Mouse (Mus musculus) thymus, adult 2 months (tissue): ENCODE measurements at regions not wholly inside any gene's neighbourhood (a gene's known extent, or its start where the extent isn't known, plus 50 kb on each side); places are given as distances from the start of the nearest gene placed in this dataset.

Experiments used
- DNase-seq: peaks from one replicate; pipeline ENCODE4 v3.0.0; 2021
- H3K27ac ChIP-seq: fragments of 200-500 bp; 2 replicates; pipeline ENCODE4 v1.5.1; 2012; ENCODE audit warnings: low read length, control low read depth; ENCODE audit not compliant: control insufficient read depth, insufficient read depth
- H3K27me3 ChIP-seq: fragments of 200-500 bp; 2 replicates; pipeline ENCODE4 v1.6.1; 2012; ENCODE audit warnings: mild to moderate bottlenecking, low read length, moderate library complexity, mixed read lengths; ENCODE audit not compliant: control insufficient read depth, insufficient read depth
- H3K36me3 ChIP-seq: fragments of 200-500 bp; 2 replicates; pipeline ENCODE4 v1.6.1; 2012; ENCODE audit warnings: mild to moderate bottlenecking, low read length, moderate library complexity; ENCODE audit not compliant: control insufficient read depth, insufficient read depth
- H3K4me1 ChIP-seq: fragments of 200-500 bp; replicated peaks from 2 replicates; pipeline ENCODE4 v1.6.1; 2012; ENCODE audit warnings: low read length; ENCODE audit not compliant: control insufficient read depth, insufficient read depth
- H3K4me3 ChIP-seq: fragments of 200-500 bp; 2 replicates; pipeline ENCODE4 v1.5.1; 2012; ENCODE audit warnings: mild to moderate bottlenecking, low read length, control low read depth, moderate library complexity; ENCODE audit not compliant: control insufficient read depth, insufficient read depth
- CTCF ChIP-seq: fragments of 200-500 bp; IDR thresholded peaks from 2 replicates; pipeline ENCODE4 v1.5.1; 2012; ENCODE audit warnings: mild to moderate bottlenecking, control low read depth, low read length, moderate library complexity, borderline replicate concordance; ENCODE audit not compliant: control insufficient read depth, poor library complexity, insufficient read depth; ENCODE audit errors: extremely low read depth
- POLR2A ChIP-seq: fragments of 200-500 bp; IDR thresholded peaks from 2 replicates; pipeline ENCODE4 v1.6.1; 2012; ENCODE audit warnings: mild to moderate bottlenecking, low read length, control low read depth, moderate library complexity; ENCODE audit not compliant: control insufficient read depth, poor library complexity, insufficient read depth; ENCODE audit errors: extremely low read depth
- WGBS: fragments of 180-500 bp; shearing (Covaris S2); methylation state at CpG from one replicate; pipeline ENCODE4 v1.1.7; 2018; 5-methylcytosine and 5-hydroxymethylcytosine counted together

GRCm38 (mm10) chr10:126485129-126485528, 416.0 kb downstream of the Atp23 start:
- DNase-seq = no peak
- H3K36me3 ChIP-seq = no peaks in the 10 kb centered on the region
- H3K4me1 ChIP-seq = no peaks in the 10 kb centered on the region
- no peaks in the 10 kb centered on the region for H3K27me3 ChIP-seq
- 95% methylated on average over 7 of the region's 7 CpGs for WGBS
- H3K4me3 ChIP-seq = no peak overlapping the region
- no peak overlapping the region for H3K27ac ChIP-seq
- TF ChIP-seq POLR2A (no peak), CTCF (no peak)

- no peak for DNase-seq
- TF ChIP-seq CTCF (no peak), POLR2A (no peak)
- Histone ChIP-seq H3K4me1 (no peaks in the 10 kb centered on the region), H3K27ac (no peak overlapping the region), H3K36me3 (no peaks in the 10 kb centered on the region), H3K4me3 (no peak overlapping the region), H3K27me3 (no peaks in the 10 kb centered on the region)
- 97% methylated on average over 2 of the region's 2 CpGs for WGBS
Measured at GRCm38 (mm10) chr10:126483479-126483878, 417.7 kb downstream of the Atp23 start.

- no peaks in the 10 kb centered on the region for H3K27me3 ChIP-seq
- TF ChIP-seq POLR2A = no peak
- no peak for TF ChIP-seq CTCF
- no peak for DNase-seq
- no peak overlapping the region for H3K4me3 ChIP-seq
- H3K4me1 ChIP-seq = no peaks in the 10 kb centered on the region
- no peak overlapping the region for H3K27ac ChIP-seq
- no peaks in the 10 kb centered on the region for H3K36me3 ChIP-seq
Measured at GRCm38 (mm10) chr10:126480382-126480781, 420.8 kb downstream of the Atp23 start.

- TF ChIP-seq POLR2A (no peak), CTCF (no peak)
- H3K36me3 ChIP-seq = no peaks in the 10 kb centered on the region
- no peaks in the 10 kb centered on the region for H3K27me3 ChIP-seq
- no peak overlapping the region for H3K4me3 ChIP-seq
- no peak for DNase-seq
- WGBS = 64% methylated on average over 2 of the region's 2 CpGs
- H3K4me1 ChIP-seq = no peaks in the 10 kb centered on the region
- H3K27ac ChIP-seq = no peak overlapping the region
Measured at GRCm38 (mm10) chr10:126479743-126480142, 421.4 kb downstream of the Atp23 start.

GRCm38 (mm10) chr10:126473050-126473719, 428.0 kb downstream of the Atp23 start:
- TF ChIP-seq POLR2A = no peak
- no peak for TF ChIP-seq CTCF
- 77% methylated on average over 6 of the region's 6 CpGs for WGBS
- Histone ChIP-seq H3K36me3 (no peaks in the 10 kb centered on the region), H3K4me1 (no peaks in the 10 kb centered on the region), H3K27me3 (no peaks in the 10 kb centered on the region), H3K27ac (no peak overlapping the region), H3K4me3 (no peak overlapping the region)
- DNase-seq = no peak

GRCm38 (mm10) chr10:126470838-126471491, 430.2 kb downstream of the Atp23 start:
- Histone ChIP-seq H3K27me3 (no peaks in the 10 kb centered on the region), H3K27ac (no peak overlapping the region), H3K36me3 (no peaks in the 10 kb centered on the region), H3K4me1 (no peaks in the 10 kb centered on the region), H3K4me3 (no peak overlapping the region)
- DNase-seq = no peak
- TF ChIP-seq CTCF (no peak), POLR2A (no peak)
- WGBS = 70% methylated on average over 4 of the region's 4 CpGs
